Mouse (Mus musculus) stomach, postnatal 0 days (tissue): Measurements from ENCODE around the gene Rxra. TPM values are rescaled to one million over a fixed set of nuclear protein-coding genes. Genes with fewer than 3 reads are reported as not detected.

Experiments used
- ATAC-seq: fragments of 200-750 bp; cut with Nextera tagmentation; 2 replicates; pipeline ENCODE4 v1.8.0; 2017; ENCODE audit not compliant: low FRiP score, low TSS enrichment
- DNase-seq: peaks from one replicate; pipeline ENCODE4 v3.0.0-alpha.2; 2016; ENCODE audit warnings: low spot score
- H3K27ac ChIP-seq: fragments of 300-500 bp; sonication (generic); replicated peaks from 2 replicates; pipeline ENCODE4 v1.5.1; 2014; ENCODE audit warnings: mild to moderate bottlenecking, control low read depth
- H3K27me3 ChIP-seq: fragments of 300-500 bp; sonication (generic); 2 replicates; pipeline ENCODE4 v1.6.1; 2014; ENCODE audit warnings: low read length; ENCODE audit not compliant: control insufficient read depth, insufficient read depth
- H3K36me3 ChIP-seq: fragments of 300-500 bp; sonication (generic); 2 replicates; pipeline ENCODE4 v1.6.1; 2014; ENCODE audit warnings: low read length, mixed read lengths; ENCODE audit not compliant: control insufficient read depth, insufficient read depth
- H3K4me1 ChIP-seq: fragments of 300-500 bp; sonication (generic); replicated peaks from 2 replicates; pipeline ENCODE4 v1.6.1; 2014; ENCODE audit warnings: antibody characterized with exemption; ENCODE audit not compliant: control insufficient read depth, insufficient read depth
- H3K4me2 ChIP-seq: fragments of 300-500 bp; sonication (generic); replicated peaks from 2 replicates; pipeline ENCODE4 v1.6.1; 2014; ENCODE audit warnings: low read depth, mild to moderate bottlenecking, control low read depth, moderate library complexity
- H3K4me3 ChIP-seq: fragments of 300-500 bp; sonication (generic); 2 replicates; pipeline ENCODE4 v1.5.1; 2014; ENCODE audit warnings: low read depth, low read length, control low read depth
- H3K9ac ChIP-seq: fragments of 300-500 bp; sonication (generic); 2 replicates; pipeline ENCODE4 v1.6.1; 2014; ENCODE audit warnings: mild to moderate bottlenecking, low read length, control low read depth, mixed read lengths
- H3K9me3 ChIP-seq: fragments of 300-500 bp; sonication (generic); 2 replicates; pipeline ENCODE4 v1.6.1; 2016; ENCODE audit warnings: low read length; ENCODE audit not compliant: control insufficient read depth
- CTCF ChIP-seq: IDR thresholded peaks from 2 replicates; pipeline ENCODE4 v1.5.1; 2016; ENCODE audit warnings: antibody characterized with exemption, low read depth, mild to moderate bottlenecking, moderate library complexity
- EP300 ChIP-seq: optimal IDR thresholded peaks from 2 replicates; pipeline ENCODE3; 2016; ENCODE audit warnings: antibody characterized with exemption
- WGBS: fragments of 180-500 bp; shearing (Covaris S2); extraction: QIAGEN DNeasy Blood & Tissue Kit; methylation state at CpG from one replicate; pipeline ENCODE4 v1.1.7; 2014; 5-methylcytosine and 5-hydroxymethylcytosine counted together
- polyA plus RNA-seq: library from polyadenylated mRNA; unstranded; fragments of >200 nt; fragmentation: Nextera tagmentation; extraction: Ambion mirVana; gene quantifications from 2 replicates; pipeline ENCODE4 v1.2.1, GENCODE M21; 2015

The Rxra gene
- 8.7 and 10.5 TPM in 2 replicates for polyA plus RNA-seq

GRCm38 (mm10) chr2:27676106-27676477 lies at the start of gene Rxra:
Gene Rxra, plus strand, starts transcription at chr2:27676440.
- TF ChIP-seq EP300 (no peak), CTCF (no peak)
- Histone ChIP-seq H3K27me3 (no peaks in the 10 kb centered on the region), H3K4me3 (peak within 1 kb of the TSS; percentile 89), H3K36me3 (no peaks in the 10 kb centered on the region), H3K4me1 (peaks cover 27% of the 10 kb centered on the region), H3K4me2 (peak within 1 kb of the TSS; percentile 97), H3K9me3 (no peaks in the 10 kb centered on the region), H3K27ac (peak within 1 kb of the TSS; percentile 98), H3K9ac (peak within 1 kb of the TSS; percentile 95)
- ATAC-seq, result peak; percentile 46
- peak; percentile 84 for DNase-seq
- 4% methylated on average over 16 of the region's 16 CpGs for WGBS

DNA sequence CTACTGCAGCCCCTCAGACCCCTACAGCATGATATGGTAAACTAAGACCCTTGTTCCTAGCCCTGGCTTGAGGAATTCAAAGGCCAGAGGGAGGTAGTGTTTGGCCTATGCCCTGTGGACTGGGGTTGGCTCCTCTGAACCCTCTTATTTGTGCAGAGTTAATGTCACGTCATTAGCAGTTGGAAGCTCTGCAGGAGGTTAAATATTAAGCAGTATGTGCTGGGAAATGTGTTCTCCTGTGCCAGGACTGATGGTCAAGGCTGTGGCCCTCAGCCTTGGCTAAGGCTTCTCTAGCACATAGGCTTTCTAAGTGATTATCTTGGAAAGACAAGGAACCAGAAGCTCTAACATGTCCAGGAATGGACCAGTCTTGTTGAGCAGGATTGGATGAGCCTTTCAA lies 49.6 kb upstream of the Rxra start:
- Histone ChIP-seq H3K27ac (no peak overlapping the region), H3K4me3 (no peak overlapping the region), H3K9me3 (no peaks in the 10 kb centered on the region), H3K4me2 (no peak overlapping the region), H3K36me3 (no peaks in the 10 kb centered on the region), H3K4me1 (no peaks in the 10 kb centered on the region), H3K9ac (no peak overlapping the region), H3K27me3 (no peaks in the 10 kb centered on the region)
- no peak for ATAC-seq
- 58% methylated on average over 1 of the region's 1 CpGs for WGBS
- no peak for DNase-seq
- TF ChIP-seq CTCF, result no peak
- no peak for TF ChIP-seq EP300

- DNase-seq (no peak), ATAC-seq (no peak)
- Histone ChIP-seq H3K36me3 (no peaks in the 10 kb centered on the region), H3K27ac (no peak overlapping the region), H3K4me3 (no peak overlapping the region), H3K9me3 (no peaks in the 10 kb centered on the region), H3K27me3 (no peaks in the 10 kb centered on the region), H3K4me1 (no peaks in the 10 kb centered on the region), H3K4me2 (no peak overlapping the region), H3K9ac (no peak overlapping the region)
- TF ChIP-seq CTCF (no peak), EP300 (no peak)
- WGBS, result 69% methylated on average over 3 of the region's 3 CpGs
Measured at GRCm38 (mm10) chr2:27630601-27631285, 45.5 kb upstream of the Rxra start.

- WGBS, result 80% methylated on average over 2 of the region's 2 CpGs
- Histone ChIP-seq H3K9ac (no peak overlapping the region), H3K27ac (no peak overlapping the region), H3K4me1 (no peaks in the 10 kb centered on the region), H3K4me3 (no peak overlapping the region), H3K36me3 (no peaks in the 10 kb centered on the region), H3K4me2 (no peak overlapping the region), H3K27me3 (no peaks in the 10 kb centered on the region), H3K9me3 (no peaks in the 10 kb centered on the region)
- no peak for TF ChIP-seq EP300
- no peak for TF ChIP-seq CTCF
- DNase-seq (no peak), ATAC-seq (no peak)
Measured at GRCm38 (mm10) chr2:27633471-27633870, 42.8 kb upstream of the Rxra start.

DNA sequence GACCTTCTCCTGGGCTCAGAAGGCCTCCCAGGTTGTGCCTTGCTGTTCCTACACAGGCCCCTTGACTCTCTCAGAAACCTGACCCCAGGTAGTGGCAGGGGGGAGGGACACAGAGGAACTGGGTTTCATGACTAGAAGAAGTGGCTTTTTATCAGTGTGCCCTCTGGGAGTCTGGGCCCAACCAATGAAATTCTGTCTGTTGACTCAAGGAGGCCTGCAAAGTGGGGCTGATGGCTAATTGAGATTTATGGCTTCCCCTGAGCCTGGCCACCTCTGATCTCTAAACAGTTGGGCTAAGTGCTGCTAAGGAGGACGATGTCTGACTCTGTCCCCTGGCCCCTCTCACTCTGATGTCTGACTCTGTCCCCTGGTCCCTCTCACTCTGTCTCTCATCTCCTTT lies 42.2 kb upstream of the Rxra start:
- H3K27ac ChIP-seq, result no peak overlapping the region
- no peaks in the 10 kb centered on the region for H3K36me3 ChIP-seq
- no peak for ATAC-seq
- WGBS, result 52% methylated on average over 1 of the region's 1 CpGs
- DNase-seq, result no peak
- H3K4me2 ChIP-seq, result no peak overlapping the region
- no peaks in the 10 kb centered on the region for H3K27me3 ChIP-seq
- H3K4me3 ChIP-seq, result no peak overlapping the region
- no peaks in the 10 kb centered on the region for H3K4me1 ChIP-seq
- no peak for TF ChIP-seq EP300
- TF ChIP-seq CTCF, result no peak
- no peaks in the 10 kb centered on the region for H3K9me3 ChIP-seq
- H3K9ac ChIP-seq, result no peak overlapping the region

DNA sequence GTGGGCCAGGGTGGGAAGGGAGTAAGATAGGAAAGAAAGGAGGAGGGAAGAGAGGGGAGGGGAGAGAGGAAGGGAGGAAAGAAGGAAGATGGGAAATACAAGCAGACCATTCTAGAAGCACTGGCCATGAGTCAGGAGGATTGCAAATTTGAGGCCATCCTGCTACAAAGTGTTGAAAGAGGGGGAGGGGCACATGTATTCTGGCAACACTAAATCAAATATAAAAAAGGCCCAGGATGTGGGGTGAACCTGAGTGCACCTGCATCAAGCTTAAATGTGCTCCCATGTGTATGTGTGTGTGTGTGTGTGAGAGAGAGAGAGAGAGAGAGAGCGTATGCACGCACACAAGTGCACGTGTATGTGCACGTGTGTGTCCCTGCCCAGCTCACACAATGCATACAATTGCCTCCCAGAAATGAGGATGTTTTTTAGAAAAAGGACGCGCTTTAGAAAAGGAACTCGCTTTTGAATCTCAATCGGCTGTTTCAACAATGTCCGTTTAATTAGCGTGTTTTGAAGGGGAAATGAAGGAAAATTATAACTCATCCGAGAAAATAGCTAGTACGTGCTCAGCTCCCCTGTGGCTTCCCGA lies 41.0 kb upstream of the Rxra start:
- ATAC-seq (no peak), DNase-seq (no peak)
- H3K4me1 ChIP-seq, result no peaks in the 10 kb centered on the region
- H3K4me2 ChIP-seq, result no peak overlapping the region
- H3K36me3 ChIP-seq, result no peaks in the 10 kb centered on the region
- H3K9ac ChIP-seq, result no peak overlapping the region
- 77% methylated on average over 13 of the region's 13 CpGs for WGBS
- no peak for TF ChIP-seq CTCF
- no peak for TF ChIP-seq EP300
- H3K9me3 ChIP-seq, result no peaks in the 10 kb centered on the region
- H3K4me3 ChIP-seq, result no peak overlapping the region
- H3K27me3 ChIP-seq, result no peaks in the 10 kb centered on the region
- H3K27ac ChIP-seq, result no peak overlapping the region
